Mouse (Mus musculus) cortical plate, adult 2 months (tissue): ENCODE results near the gene Smpdl3a. TPM values are rescaled to one million over a fixed set of nuclear protein-coding genes. Genes with fewer than 3 reads are reported as not detected.

Experiments
- H3K27ac ChIP-seq: fragments of 200-500 bp; 2 replicates; pipeline ENCODE4 v1.5.1; 2012; ENCODE audit warnings: low read length, control low read depth, inconsistent platforms; ENCODE audit not compliant: insufficient read depth
- H3K4me1 ChIP-seq: fragments of 200-500 bp; 2 replicates; pipeline ENCODE4 v1.6.1; 2011; ENCODE audit warnings: low read length; ENCODE audit not compliant: control insufficient read depth, insufficient read depth
- H3K4me3 ChIP-seq: fragments of 200-500 bp; 2 replicates; pipeline ENCODE4 v1.5.1; 2011; ENCODE audit warnings: mild to moderate bottlenecking, low read length, control low read depth; ENCODE audit not compliant: insufficient read depth
- CTCF ChIP-seq: fragments of 200-500 bp; IDR thresholded peaks from 2 replicates; pipeline ENCODE4 v1.5.1; 2011; ENCODE audit warnings: mild to moderate bottlenecking, control low read depth, low read length; ENCODE audit not compliant: insufficient read depth; ENCODE audit errors: extremely low read depth
- POLR2A ChIP-seq: fragments of 200-500 bp; IDR thresholded peaks from 2 replicates; pipeline ENCODE4 v1.6.1; 2011; ENCODE audit warnings: mild to moderate bottlenecking, low read length, control low read depth; ENCODE audit not compliant: insufficient read depth; ENCODE audit errors: extremely low read depth
- polyA plus RNA-seq: library from polyadenylated mRNA; depleted of rRNA; stranded (reverse); fragments of >200 nt; gene quantifications from 2 replicates; pipeline ENCODE4 v1.2.3, GENCODE M21; 2012; rRNA removed

Gene Smpdl3a
- 41.6 and 45.0 TPM in 2 replicates for polyA plus RNA-seq

DNA sequence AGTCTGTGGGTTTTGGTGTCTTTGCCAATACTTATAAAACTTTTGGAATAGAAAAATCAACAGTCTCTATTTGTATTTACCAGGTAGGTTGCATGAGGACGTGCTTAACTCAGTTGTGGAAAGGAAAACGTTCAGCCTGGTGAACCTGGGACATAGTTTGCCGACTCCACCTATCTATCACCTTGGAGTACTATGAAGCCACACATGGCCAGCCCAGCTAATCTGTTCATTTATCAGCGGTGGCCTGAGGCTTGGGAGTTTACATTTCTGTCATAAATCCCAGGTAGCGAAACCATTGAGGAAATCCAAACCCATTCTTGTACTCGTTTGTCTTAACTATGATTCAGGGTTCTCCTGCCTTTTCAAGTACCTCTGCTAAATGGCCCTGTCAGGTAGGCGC lies at the start of gene Smpdl3a:
TSS of gene Smpdl3a (plus strand) at position 318 of the 400 bp plus-strand sequence.
- Histone ChIP-seq H3K4me3 (peak within 1 kb of the TSS; percentile 83), H3K27ac (peak within 1 kb of the TSS; percentile 97), H3K4me1 (no peaks in the 10 kb centered on the region; the same call in 1 of the 2 replicates)
- no peak for TF ChIP-seq CTCF
- TF ChIP-seq POLR2A = no peak

DNA sequence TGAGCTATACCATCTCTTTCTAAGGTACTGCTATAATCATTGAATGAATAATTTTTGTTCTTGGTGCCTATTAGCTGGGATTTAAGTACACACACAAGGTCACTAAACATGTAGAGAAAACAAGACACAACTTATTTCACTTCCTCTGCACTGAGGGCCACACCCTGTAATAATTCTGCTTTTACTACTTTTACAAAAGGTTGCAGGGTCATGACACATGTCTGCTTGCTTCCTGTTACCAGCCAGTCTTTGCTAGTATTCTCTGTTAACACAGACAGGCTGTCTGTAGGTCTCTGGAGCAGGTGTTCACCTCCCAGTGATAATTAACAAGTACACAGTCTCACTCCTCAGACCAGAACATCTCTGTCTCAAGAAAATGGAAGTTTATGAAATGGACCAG lies 48.7 kb upstream of the Smpdl3a start:
- H3K4me3 ChIP-seq = no peak overlapping the region
- TF ChIP-seq CTCF = no peak
- TF ChIP-seq POLR2A = no peak
- H3K4me1 ChIP-seq = no peaks in the 10 kb centered on the region
- no peak overlapping the region for H3K27ac ChIP-seq

DNA sequence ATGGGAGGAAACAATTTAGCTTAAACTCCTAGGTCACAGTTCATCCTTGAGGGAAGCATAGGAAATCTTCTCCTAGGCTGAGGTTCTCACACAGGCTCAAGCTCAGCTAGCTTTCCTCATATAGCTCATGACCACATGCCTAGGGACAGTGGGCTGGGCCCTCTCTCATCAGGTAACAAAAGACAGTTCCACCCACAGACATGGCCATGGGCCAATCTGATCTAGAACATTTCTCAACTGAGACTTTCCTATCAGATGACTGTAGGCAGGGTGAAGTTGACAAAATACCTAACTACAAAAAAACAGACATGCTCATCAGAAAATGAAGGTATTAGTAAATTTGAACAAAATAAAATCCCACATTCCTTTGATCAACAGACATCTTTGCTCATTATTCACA lies 47.0 kb upstream of the Smpdl3a start:
- H3K4me1 ChIP-seq = no peaks in the 10 kb centered on the region
- TF ChIP-seq POLR2A (no peak), CTCF (no peak)
- no peak overlapping the region for H3K4me3 ChIP-seq
- no peak overlapping the region for H3K27ac ChIP-seq

DNA sequence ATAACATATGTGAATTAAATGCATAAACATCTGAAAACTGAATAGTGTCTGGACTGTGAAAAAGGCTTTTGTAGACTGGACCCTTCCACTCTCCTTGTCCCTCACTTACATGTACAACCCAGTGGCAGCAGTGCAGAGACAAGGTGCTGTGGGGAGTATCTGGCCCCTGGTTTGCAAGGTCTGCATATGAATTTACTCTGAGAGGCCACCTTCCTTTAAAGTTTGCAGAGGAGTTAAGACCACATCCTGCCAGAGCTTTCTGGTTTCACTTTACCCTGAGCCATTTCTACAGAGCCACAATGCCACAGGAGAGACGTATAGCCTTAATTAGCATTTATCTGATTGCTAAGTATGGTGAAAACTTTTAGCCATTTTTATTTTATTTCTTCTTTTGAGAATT lies 40.8 kb upstream of the Smpdl3a start:
- H3K4me1 ChIP-seq = no peaks in the 10 kb centered on the region
- H3K27ac ChIP-seq = no peak overlapping the region
- TF ChIP-seq CTCF (no peak), POLR2A (no peak)
- no peak overlapping the region for H3K4me3 ChIP-seq

DNA sequence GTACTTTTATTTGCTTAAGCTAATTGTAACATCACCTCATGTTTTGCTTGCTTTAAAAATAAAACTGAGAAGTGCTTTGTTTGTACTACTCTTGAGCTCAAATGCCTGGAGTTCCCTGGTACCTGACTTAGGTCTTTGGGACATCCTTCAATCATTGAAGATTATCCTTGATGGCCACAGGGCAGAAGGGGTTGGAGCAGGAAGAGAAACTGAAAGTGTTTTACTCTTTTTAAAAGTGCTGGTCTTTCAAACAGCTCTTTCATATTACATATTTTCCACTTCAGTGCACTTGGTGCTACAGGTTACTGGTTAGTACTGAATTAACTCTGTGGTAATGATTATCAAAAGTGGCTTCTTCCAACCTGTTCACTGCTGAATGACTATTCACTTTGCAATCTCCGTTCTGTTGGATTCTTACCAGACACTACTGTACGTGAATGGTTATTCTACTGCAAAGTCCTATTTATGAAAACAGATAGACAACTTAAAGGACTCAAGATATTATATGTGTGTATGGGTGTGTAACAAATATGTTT lies 38.9 kb upstream of the Smpdl3a start:
- no peak overlapping the region for H3K27ac ChIP-seq
- no peak overlapping the region for H3K4me3 ChIP-seq
- H3K4me1 ChIP-seq = no peaks in the 10 kb centered on the region
- no peak for TF ChIP-seq CTCF
- no peak for TF ChIP-seq POLR2A

DNA sequence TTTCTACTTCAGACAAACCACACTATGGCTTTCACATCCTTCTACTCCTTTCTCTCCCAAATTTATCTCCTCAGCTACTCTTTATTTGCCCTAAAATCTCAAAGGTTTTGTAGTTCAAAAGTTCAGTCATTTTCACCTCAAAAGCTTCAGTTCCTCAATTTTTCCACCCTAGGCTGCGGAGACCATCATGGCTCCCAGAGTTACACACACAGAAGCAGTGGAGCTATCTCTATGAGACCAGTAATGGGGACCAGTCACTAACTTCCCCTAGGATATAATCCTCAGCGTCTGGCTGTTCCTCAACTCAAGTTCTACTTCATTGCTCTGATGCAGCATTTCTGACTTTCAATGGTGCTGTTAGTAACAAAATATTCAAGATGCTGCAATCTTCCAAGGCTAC lies 35.1 kb upstream of the Smpdl3a start:
- H3K4me1 ChIP-seq = no peaks in the 10 kb centered on the region
- H3K27ac ChIP-seq = no peak overlapping the region
- H3K4me3 ChIP-seq = no peak overlapping the region
- TF ChIP-seq CTCF (no peak), POLR2A (no peak)

DNA sequence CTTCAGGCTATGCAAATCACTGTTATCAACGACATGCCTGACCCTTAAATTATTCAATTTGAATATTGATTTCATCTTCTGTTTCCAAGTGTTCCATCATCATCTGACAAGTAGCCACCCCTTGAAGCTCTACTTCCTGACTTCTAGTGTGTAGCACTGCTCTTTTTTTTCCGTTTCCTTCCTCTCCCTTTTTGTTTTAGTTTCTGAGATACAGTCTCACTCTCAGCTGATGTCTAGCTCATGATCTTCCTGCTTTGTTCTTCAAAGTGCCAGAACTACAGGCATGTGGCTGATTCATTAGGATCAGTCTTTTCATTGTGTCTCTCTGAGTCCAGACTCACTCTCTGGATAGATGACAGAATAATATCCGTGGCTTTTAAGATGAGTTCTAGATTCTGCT lies 33.4 kb upstream of the Smpdl3a start:
- H3K4me1 ChIP-seq = no peaks in the 10 kb centered on the region
- no peak overlapping the region for H3K27ac ChIP-seq
- TF ChIP-seq CTCF (no peak), POLR2A (no peak)

DNA sequence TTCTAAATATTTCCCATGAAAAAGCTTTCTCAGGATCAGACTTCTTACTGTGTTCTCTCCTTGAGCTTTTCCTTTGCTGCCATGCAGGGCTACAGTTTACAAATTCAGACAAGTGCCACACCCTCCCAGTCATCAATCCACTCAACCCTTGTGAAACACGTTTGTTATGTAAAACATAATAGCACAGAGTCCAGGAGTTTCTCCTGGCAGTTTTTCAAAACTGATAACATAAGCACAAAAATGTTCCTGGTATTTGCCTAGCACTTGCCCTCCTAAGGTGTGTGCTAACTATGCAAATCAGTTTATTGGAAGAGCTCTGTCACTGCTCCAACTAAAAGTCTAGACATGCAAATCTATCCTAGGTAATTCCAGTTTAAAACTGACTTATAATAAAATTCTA lies 31.1 kb upstream of the Smpdl3a start:
- Histone ChIP-seq H3K4me1 (no peaks in the 10 kb centered on the region), H3K27ac (no peak overlapping the region), H3K4me3 (no peak overlapping the region)
- TF ChIP-seq CTCF = no peak

More for the DNA sequence above, 33.4 kb upstream of the Smpdl3a start:
- H3K4me3 ChIP-seq = no peak overlapping the region

DNA sequence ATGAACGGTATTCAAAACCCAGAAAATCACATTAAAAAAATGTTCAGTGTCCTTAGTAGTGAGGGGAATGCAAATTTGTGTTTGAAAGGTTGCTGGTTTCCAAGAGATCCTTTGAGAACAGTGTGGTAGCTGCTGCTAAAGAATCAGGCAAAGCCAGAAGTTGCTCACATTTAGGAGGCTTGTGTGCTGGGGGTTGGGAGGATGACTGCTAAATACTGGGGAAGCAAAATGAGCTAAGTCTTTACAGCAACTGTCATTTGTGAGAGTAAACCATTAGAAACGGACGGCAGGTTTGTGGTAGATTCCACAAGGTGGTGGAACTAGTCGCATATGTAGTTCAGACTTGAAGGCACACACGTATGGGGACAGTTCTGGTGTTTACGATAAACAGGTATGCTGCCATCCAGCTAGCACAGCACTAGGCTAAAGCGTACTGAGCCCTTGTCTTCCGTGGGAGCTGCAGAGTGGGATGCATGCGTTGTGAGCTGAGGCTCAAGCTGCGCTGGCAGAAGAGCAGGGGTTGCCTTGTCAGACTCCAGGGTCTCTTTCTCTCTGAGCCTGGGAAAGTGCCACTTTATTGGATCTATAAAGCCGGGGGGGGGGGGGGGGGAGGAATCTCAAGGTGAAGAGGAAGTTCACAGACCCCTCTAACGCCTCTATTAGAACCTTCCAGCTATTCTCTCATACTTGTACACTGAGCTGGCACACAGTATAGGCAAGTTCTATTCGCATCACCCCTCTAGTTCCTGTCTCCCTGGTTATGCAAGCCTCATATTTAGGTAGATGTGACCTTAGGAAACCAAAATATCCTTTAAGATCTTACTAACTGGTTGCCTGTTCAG lies 10.6 kb upstream of the Smpdl3a start:
- peak overlapping the region; percentile 3; the same call in 1 of the 2 replicates for H3K4me3 ChIP-seq
- TF ChIP-seq POLR2A = no peak
- no peak for TF ChIP-seq CTCF
- peak overlapping the region; percentile 49 for H3K27ac ChIP-seq
- peaks cover 6% of the 10 kb centered on the region for H3K4me1 ChIP-seq

DNA sequence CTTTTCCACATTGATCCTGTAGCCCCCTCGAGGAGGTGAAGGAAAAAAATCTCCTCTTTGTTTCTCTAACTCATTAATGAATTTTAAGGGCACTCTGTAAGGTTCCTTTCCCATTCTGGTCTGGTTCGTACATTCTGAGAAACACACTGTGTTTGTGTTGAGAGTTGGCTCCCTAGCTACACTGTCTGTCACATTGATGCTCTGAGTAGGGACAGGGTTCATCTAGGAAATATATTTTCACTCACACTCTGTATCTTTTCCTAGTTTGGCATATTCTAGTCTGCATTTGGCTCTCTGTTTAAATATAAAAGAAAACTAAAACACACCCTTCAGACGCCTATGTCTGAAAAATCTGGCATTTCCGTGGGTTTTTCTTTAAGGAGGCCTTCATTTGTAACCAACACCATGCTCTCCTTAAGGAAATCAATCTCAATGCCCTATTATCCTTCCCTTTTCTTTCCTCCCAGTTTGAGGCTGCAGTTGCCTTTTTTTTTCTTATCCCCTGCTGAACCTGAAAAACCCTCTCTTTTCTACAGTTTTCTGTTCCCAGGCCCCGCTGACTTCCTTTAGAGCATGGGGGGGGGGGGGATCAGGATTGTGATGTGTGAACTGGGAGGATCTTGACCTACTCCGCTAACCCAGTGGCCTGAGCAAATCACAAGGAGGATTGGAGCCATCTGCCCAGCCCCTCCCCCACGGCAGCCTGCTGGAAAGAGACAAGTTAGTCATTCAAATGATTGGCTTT lies 9.8 kb upstream of the Smpdl3a start:
- TF ChIP-seq POLR2A = no peak
- TF ChIP-seq CTCF = no peak
- peak overlapping the region; percentile 92 for H3K27ac ChIP-seq
- peak overlapping the region; percentile 32 for H3K4me3 ChIP-seq
- peaks cover 6% of the 10 kb centered on the region for H3K4me1 ChIP-seq
